Mouse (Mus musculus): ENCODE measurements at regions not wholly inside any gene's neighbourhood (a gene's known extent, or its start where the extent isn't known, plus 50 kb on each side); places are given as distances from the start of the nearest gene placed in this dataset.

GRCm38 (mm10) chr5:46348448-46348847 lies 491.0 kb upstream of the Lcorl start:
- H3K4me3 ChIP-seq (replicated peaks; ENCODE audit: control insufficient read depth, low read depth, low read length), result no peak overlapping the region
- no peak for TF ChIP-seq POLR2A (IDR thresholded peaks at IDR 0.05; ENCODE audit: borderline replicate concordance, control insufficient read depth, low read depth, low read length)
- no peak for TF ChIP-seq CTCF (IDR thresholded peaks at IDR 0.05; ENCODE audit: control insufficient read depth, insufficient read depth, low read length)
- no peak overlapping the region for H3K27ac ChIP-seq (ENCODE audit: control insufficient read depth, insufficient read depth, low read depth, low read length, poor library complexity)
- 80% methylated on average over 5 of the region's 5 CpGs for WGBS
- H3K4me1 ChIP-seq (ENCODE audit: control insufficient read depth, insufficient read depth, low read length), result no peaks in the 10 kb centered on the region

DNA sequence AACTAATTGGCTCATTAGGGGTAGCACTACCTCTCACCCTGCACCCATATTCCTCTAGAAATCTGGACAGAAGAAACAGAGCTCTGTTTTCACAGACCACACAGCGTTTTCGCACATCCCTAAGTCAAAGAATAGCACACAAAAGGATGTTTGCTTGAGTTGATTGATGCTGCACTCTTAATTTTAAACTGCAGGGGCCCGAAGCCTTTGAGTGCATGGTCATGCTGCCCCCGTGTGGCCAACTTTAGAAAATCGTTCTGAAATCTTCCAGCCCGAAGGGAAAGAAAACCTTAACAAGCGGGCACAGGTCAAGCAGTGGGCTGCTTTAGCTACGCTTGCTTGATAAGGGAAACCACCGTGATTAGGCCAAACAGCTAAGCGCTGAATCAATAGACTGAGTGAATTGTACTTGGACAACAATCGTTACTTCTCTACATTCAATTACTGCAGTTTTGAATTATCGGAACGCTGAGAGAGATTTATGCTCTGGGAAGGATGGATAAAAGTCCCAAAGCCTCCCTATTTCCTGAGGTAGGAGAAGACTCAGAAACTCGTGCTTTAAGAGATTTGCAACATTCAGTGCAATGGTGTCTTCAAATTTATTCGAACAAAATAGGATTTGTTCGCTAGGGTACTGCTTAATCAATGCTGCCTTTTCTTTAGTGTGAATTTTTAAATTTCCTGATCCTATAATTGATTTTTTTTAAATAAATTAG lies 490.1 kb upstream of the Lcorl start:
- 20% methylated on average over 16 of the region's 16 CpGs for whole genome bisulfite sequencing
- Histone ChIP-seq H3K27ac (ENCODE audit: control insufficient read depth, insufficient read depth, low read depth, low read length, poor library complexity) (no peak overlapping the region), H3K4me1 (ENCODE audit: control insufficient read depth, insufficient read depth, low read length) (no peaks in the 10 kb centered on the region), H3K4me3 (replicated peaks; ENCODE audit: control insufficient read depth, low read depth, low read length) (no peak overlapping the region)
- TF ChIP-seq POLR2A (IDR thresholded peaks at IDR 0.05; ENCODE audit: borderline replicate concordance, control insufficient read depth, low read depth, low read length) (no peak), CTCF (IDR thresholded peaks at IDR 0.05; ENCODE audit: control insufficient read depth, insufficient read depth, low read length) (peak; percentile 46)

GRCm38 (mm10) chr5:46338461-46338860 lies 481.0 kb upstream of the Lcorl start:
- no peak overlapping the region for H3K4me3 ChIP-seq (replicated peaks; ENCODE audit: control insufficient read depth, low read depth, low read length)
- 81% methylated on average over 2 of the region's 2 CpGs for WGBS
- no peak for TF ChIP-seq POLR2A (IDR thresholded peaks at IDR 0.05; ENCODE audit: borderline replicate concordance, control insufficient read depth, low read depth, low read length)
- TF ChIP-seq CTCF (IDR thresholded peaks at IDR 0.05; ENCODE audit: control insufficient read depth, insufficient read depth, low read length), result no peak
- H3K27ac ChIP-seq (ENCODE audit: control insufficient read depth, insufficient read depth, low read depth, low read length, poor library complexity), result no peak overlapping the region
- no peaks in the 10 kb centered on the region for H3K4me1 ChIP-seq (ENCODE audit: control insufficient read depth, insufficient read depth, low read length)

GRCm38 (mm10) chr5:46330880-46331279 lies 473.5 kb upstream of the Lcorl start:
- WGBS, result 32% methylated on average over 1 of the region's 1 CpGs
- Histone ChIP-seq H3K27ac (ENCODE audit: control insufficient read depth, insufficient read depth, low read depth, low read length, poor library complexity) (no peak overlapping the region), H3K4me1 (ENCODE audit: control insufficient read depth, insufficient read depth, low read length) (no peaks in the 10 kb centered on the region), H3K4me3 (replicated peaks; ENCODE audit: control insufficient read depth, low read depth, low read length) (no peak overlapping the region)
- TF ChIP-seq POLR2A (IDR thresholded peaks at IDR 0.05; ENCODE audit: borderline replicate concordance, control insufficient read depth, low read depth, low read length) (no peak), CTCF (IDR thresholded peaks at IDR 0.05; ENCODE audit: control insufficient read depth, insufficient read depth, low read length) (no peak)

Measured in bone marrow, adult 2 months (tissue).